Mouse (Mus musculus) liver, adult 2 months (tissue): ENCODE data around the gene A3galt2.

ENCODE experiments used
- CTCF ChIP-seq: fragments of 200-500 bp; IDR thresholded peaks from 2 replicates; pipeline ENCODE4 v1.5.1; 2011; ENCODE audit warnings: low read depth, low read length, control low read depth
- POLR2A ChIP-seq: fragments of 200-500 bp; IDR thresholded peaks from 2 replicates; pipeline ENCODE4 v1.6.1; 2011; ENCODE audit warnings: low read length, control low read depth; ENCODE audit not compliant: insufficient read depth; ENCODE audit errors: extremely low read depth

- TF ChIP-seq POLR2A (peak; percentile 88), CTCF (no peak)
These were observed 51.6 kb downstream of the A3galt2 start for GRCm38 (mm10) chr4:128806827-128807179.
